Mouse (Mus musculus) megakaryocyte, adult 5-6 weeks (primary cell): ENCODE measurements at regions not wholly inside any gene's neighbourhood (a gene's known extent, or its start where the extent isn't known, plus 50 kb on each side); places are given as distances from the start of the nearest gene placed in this dataset.
"Not testable (repeated sequence)": the region's sequence is repeated elsewhere in the genome, so short reads cannot be mapped to it uniquely, and the experiment has no call there.

Experiments used
- ATAC-seq: 2 replicates; pipeline ENCODE4 v1.8.0; 2016; ENCODE audit warnings: mild to moderate bottlenecking, inconsistent platforms; ENCODE audit not compliant: poor library complexity, severe bottlenecking

DNA sequence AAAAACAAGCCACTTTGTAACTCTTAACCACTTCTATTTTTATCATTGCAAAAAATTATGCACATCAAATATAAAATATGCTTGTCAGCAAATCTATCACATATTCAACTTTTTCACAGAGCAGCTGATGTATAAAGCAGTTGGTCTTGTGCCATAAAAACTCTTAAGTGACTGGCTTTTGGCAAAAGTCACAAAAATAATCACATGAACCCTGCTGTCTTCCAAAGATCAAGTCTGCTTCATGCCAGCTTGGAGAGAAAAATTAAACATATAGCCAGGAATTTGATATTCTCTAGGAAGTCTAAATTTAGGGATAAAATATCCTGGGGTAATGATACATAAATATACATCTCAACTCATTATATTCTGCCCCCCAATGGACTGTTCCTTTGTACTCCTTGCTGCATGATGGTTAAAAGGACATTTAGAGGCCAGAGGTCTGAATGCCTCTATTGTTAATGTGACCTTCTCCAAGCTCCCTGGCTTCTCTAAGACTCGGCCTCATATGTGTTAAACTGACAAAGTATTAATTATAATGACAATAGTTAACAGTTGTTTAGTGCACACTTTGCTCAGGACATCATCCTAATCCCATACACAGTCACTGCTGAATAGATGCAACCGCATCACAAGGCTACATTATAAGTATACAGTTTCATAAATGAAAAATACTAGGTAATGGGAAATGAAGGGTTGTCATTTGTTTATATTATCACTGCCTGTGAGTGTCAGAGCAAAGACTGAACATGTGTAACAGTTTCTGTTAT, 422.9 kb upstream of the Hs3st1 start:
- no peak for ATAC-seq

GRCm38 (mm10) chr5:40136740-40137285, 381.5 kb upstream of the Hs3st1 start:
- ATAC-seq = no peak

DNA sequence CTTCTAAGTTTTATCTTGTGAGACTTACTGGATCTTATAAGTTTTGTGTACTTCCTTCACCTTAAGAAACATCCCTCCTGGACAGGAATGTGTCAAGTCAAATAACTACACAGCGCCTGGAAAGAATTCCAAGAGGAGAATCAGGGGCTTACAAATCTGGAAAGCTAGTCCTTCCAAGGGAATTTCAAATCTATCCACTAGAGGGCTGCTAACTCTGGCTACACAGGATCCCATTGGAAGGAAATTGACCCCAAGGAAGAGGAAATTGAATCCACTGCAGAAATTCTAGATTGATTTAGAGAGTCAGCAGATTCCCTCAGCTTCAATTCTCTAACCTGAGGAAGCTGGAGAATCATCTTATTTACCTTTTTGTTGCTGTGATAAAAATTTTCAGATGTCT, 369.1 kb upstream of the Hs3st1 start:
- ATAC-seq = no peak

GRCm38 (mm10) chr5:40116849-40117248, 361.6 kb upstream of the Hs3st1 start:
- no peak for ATAC-seq

DNA sequence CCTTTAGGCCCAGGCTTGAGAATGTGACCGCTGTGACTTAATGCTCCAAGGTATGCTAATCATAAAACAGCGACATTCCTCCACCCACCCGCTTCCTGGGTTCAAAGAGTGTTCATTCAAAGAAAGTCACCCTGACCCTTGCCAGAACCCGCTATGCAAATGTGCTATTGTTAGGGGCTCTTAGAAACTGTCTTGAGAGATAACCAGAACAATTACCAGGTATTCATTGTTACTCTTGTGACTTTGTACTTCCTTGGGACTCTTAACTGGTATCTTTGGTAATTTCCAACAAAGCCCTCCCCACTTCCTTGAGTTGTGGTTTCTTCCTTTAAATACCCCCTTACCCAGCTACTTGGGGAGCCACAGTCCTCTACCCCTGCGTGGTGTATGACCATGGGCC, 334.3 kb upstream of the Hs3st1 start:
- ATAC-seq = not testable (repeated sequence)

DNA sequence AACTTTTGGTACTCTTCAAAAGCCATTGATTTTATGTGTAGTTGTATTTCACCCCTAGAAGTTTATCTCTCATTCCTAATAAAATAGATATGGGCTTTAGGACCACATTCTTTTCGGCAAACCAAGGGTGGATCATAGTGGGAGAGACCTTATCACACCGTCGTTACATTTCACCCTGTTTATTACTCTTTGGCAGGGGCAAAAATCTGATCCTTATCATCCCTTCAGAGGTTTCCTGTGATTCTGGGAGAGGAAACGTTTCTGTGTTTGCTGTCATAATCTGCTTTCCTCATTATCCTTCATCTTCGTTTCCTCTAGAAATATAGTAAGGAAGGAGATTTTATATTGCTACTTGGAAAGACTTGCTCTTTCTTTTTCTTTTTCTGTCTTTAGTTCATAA, 290.0 kb upstream of the Hs3st1 start:
- no peak for ATAC-seq

DNA sequence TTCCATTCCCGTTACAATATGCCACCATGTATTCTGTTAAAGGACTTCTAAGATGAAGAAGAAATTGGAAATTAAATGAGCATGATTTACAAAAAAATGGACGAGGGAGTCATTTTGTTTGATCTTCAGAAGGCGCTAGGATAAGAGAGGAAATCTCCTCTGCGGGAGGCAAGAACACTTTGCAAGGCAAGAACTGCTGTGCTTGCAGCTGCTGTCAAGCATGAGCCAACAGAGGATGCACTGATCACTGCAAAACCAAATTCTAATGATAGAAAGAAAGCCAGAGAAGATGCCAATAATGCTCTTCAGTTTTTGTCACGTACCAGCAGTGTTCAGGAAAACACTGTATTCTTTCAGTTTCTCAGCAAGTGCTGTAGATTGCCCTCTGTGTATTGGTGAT, 279.2 kb upstream of the Hs3st1 start:
- ATAC-seq = no peak

DNA sequence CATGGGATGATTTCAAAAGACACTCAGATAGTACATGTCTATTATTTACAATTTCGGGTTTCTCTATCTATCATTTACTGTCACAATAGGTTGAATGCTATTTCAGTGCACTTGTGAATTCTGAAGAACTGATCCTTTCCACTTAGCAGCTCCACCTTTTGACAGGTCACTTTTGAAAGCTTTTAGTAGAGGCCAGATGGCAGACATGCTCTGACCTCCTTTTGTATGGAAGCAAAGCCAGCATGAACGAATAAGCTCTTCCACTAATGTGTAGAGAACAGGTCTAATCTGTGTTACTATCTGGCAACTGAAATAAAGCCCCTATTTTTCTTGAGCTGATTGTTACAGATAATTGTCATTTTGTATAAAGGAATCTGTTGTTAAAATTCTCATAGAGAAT, 278.4 kb upstream of the Hs3st1 start:
- ATAC-seq = no peak

- ATAC-seq = no peak
Observed at GRCm38 (mm10) chr5:40030261-40030660, 275.0 kb upstream of the Hs3st1 start.

GRCm38 (mm10) chr5:40015946-40016345, 260.7 kb upstream of the Hs3st1 start:
- no peak for ATAC-seq

DNA sequence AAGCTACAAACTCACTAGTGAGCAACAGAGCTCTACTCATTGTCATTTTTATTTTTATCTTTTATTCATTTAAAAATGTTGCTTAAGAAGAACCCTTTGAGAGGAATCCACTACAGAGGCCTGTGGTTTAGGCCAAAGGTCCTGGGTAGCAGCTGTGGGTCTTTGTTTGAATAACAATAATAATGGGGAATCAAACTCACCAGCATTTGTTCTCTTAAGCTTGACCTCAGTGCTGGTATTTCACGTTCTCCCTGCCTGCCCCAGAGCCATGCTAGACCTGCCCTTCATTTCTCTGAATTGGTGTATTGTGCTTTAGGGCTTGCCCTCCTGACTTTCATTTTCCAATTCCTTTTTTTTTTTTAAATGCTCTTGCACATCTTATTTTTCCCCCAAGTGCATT, 232.8 kb upstream of the Hs3st1 start:
- ATAC-seq = no peak

- ATAC-seq = no peak
Observed at GRCm38 (mm10) chr5:39964371-39964770, 209.1 kb upstream of the Hs3st1 start.

DNA sequence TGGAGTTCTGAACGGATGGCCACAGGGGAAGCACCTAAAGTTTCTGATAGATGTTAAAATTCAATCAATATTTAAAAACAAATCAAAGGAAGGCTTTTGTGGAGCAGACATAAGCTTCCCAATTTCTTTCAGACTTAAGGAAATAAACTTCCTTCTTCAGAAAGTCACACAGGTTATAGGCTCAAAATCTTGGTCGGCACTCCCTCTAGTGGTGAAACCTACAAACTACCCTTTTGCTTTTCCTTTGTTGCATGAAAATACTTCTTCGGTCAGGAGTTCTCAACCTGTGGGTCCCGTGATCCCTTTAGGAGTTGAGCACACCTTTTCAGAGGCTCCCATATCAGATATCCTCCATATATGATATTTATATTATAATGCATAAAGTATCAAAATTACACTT, 205.7 kb upstream of the Hs3st1 start:
- ATAC-seq = peak; percentile 43; the same call in 1 of the 2 replicates

GRCm38 (mm10) chr5:39935564-39935963, 180.3 kb upstream of the Hs3st1 start:
- ATAC-seq = no peak

GRCm38 (mm10) chr5:39931890-39932289, 176.6 kb upstream of the Hs3st1 start:
- no peak for ATAC-seq

GRCm38 (mm10) chr5:39909369-39909768, 154.1 kb upstream of the Hs3st1 start:
- ATAC-seq = no peak

DNA sequence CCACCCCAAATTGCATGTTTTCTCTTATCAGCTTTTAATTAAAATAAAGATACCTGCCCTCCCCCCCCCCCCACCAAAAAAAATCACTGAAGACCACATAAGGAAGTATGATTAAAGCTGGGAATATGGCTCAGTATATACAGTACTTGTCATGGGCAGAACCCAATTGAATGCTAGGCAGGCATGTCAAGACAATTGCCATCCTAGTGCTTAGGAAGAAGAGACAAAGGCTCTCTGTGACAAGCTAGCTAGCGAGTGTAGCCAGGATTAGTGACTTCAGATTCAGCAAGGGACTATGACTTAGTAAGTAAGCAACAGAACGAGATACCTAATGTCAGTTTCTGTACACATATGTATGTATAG, 116.4 kb upstream of the Hs3st1 start:
- no peak for ATAC-seq

GRCm38 (mm10) chr5:39870835-39871722, 115.8 kb upstream of the Hs3st1 start:
- ATAC-seq = no peak

- no peak for ATAC-seq
Observed at GRCm38 (mm10) chr5:39857192-39857591, 101.9 kb upstream of the Hs3st1 start.

DNA sequence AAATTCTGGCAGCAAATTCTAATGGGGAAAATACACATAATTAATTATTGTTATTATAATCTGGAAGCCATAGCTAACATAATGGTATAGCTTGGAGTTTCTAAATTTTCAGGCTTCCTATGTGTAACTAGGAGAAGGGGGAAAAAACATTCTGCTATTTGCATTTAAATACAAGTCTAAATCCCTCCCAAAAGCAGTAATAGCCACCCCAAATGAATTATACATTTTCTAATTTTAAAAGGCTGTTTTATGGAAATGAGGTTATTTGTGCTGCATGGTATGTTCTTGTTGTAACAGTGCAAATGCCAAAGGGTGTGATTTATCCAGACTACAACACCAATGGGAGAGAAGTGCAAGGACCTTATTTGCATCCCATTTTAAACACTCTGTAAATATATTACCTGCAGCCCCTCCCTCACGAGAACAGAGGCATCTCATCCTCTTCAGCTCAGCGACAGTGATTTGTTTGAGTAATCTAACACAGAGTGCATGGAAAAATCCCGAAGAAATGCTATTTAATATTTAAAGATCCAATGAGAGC, 101.4 kb upstream of the Hs3st1 start:
- ATAC-seq = no peak
